Mouse (Mus musculus): Measurements from ENCODE around the gene Antxr2. TPM values are rescaled to one million over a fixed set of nuclear protein-coding genes. Genes with fewer than 3 reads are reported as not detected.
A peak's percentile ranks its signal among the peaks of the same experiment; 100 is the strongest.

Gene Antxr2
- total and polyA plus RNA-seq, 3 experiments = 4.3 to 5.0 TPM; not detected in 1

GRCm38 (mm10) chr5:97947261-97947660 lies 83.6 kb downstream of the Antxr2 start:
- H3K4me1 ChIP-seq (ENCODE audit: control insufficient read depth in 1 of 2, insufficient read depth in 2 of 2, low read length in 2 of 2) = no peaks in the 10 kb centered on the region
- H3K27me3 ChIP-seq (ENCODE audit: control insufficient read depth in 1 of 2, insufficient read depth in 2 of 2, low read length in 2 of 2) = no peaks in the 10 kb centered on the region
- H3K79me2 ChIP-seq (ENCODE audit: control insufficient read depth, insufficient read depth, low read length, poor library complexity) = no peaks in the 10 kb centered on the region
- H3K9ac ChIP-seq (ENCODE audit: control insufficient read depth, low read depth, low read length, poor library complexity, severe bottlenecking) = no peak overlapping the region
- H3K27ac ChIP-seq (ENCODE audit: control insufficient read depth, low read depth, low read length) = no peak overlapping the region
- H3K9me3 ChIP-seq (replicated peaks; ENCODE audit: insufficient read depth, low read length) = no peaks in the 10 kb centered on the region
- no peak overlapping the region for H3K4me3 ChIP-seq (ENCODE audit: control insufficient read depth in 1 of 2, insufficient read depth in 1 of 2, low read depth in 2 of 2, low read length in 2 of 2)
- no peak for DNase-seq (ENCODE audit: low read depth, low spot score)
- TF ChIP-seq UBTF (IDR thresholded peaks at IDR 0.05; ENCODE audit: borderline replicate concordance, insufficient read depth, low read depth, low read length) (no peak), GABPA (IDR thresholded peaks at IDR 0.05; ENCODE audit: low read depth, low read length) (no peak), USF2 (IDR thresholded peaks at IDR 0.05; ENCODE audit: borderline replicate concordance in 1 of 2, insufficient read depth in 1 of 2, low read depth in 1 of 2, low read length in 2 of 2) (no peak), NELFE (IDR thresholded peaks at IDR 0.05; ENCODE audit: low read depth, low read length) (no peak), MAZ (IDR thresholded peaks at IDR 0.05; ENCODE audit: low read depth, low read length) (no peak), MAFK (IDR thresholded peaks at IDR 0.05; ENCODE audit: borderline replicate concordance, low read depth, low read length) (no peak), GATA1 (IDR thresholded peaks at IDR 0.05; ENCODE audit: low read depth, low read length) (no peak), CHD1 (IDR thresholded peaks at IDR 0.05; ENCODE audit: low read depth, low read length) (no peak), SMC3 (IDR thresholded peaks at IDR 0.05; ENCODE audit: low read depth, low read length) (no peak), POLR2AphosphoS2 (IDR thresholded peaks at IDR 0.05; ENCODE audit: low read length) (no peak), USF1 (IDR thresholded peaks at IDR 0.05; ENCODE audit: low read depth, low read length) (no peak), KAT2A (conservative IDR thresholded peaks at IDR 0.05; ENCODE audit: low read depth, low read length) (no peak), ZKSCAN1 (IDR thresholded peaks at IDR 0.05; ENCODE audit: low read depth, low read length) (no peak)
- no peaks in the 10 kb centered on the region for H3K36me3 ChIP-seq (ENCODE audit: control insufficient read depth in 1 of 2, insufficient read depth in 2 of 2, low read length in 2 of 2)

- DNase-seq (ENCODE audit: low read depth, low spot score) = peak; percentile 24
- Histone ChIP-seq H3K79me2 (ENCODE audit: control insufficient read depth, insufficient read depth, low read length, poor library complexity) (no peaks in the 10 kb centered on the region), H3K4me1 (ENCODE audit: control insufficient read depth in 1 of 2, insufficient read depth in 2 of 2, low read length in 2 of 2) (no peaks in the 10 kb centered on the region), H3K36me3 (ENCODE audit: control insufficient read depth in 1 of 2, insufficient read depth in 2 of 2, low read length in 2 of 2) (no peaks in the 10 kb centered on the region), H3K4me3 (ENCODE audit: control insufficient read depth in 1 of 2, insufficient read depth in 1 of 2, low read depth in 2 of 2, low read length in 2 of 2) (no peak overlapping the region), H3K9me3 (replicated peaks; ENCODE audit: insufficient read depth, low read length) (no peaks in the 10 kb centered on the region), H3K27me3 (ENCODE audit: control insufficient read depth in 1 of 2, insufficient read depth in 2 of 2, low read length in 2 of 2) (no peaks in the 10 kb centered on the region), H3K9ac (ENCODE audit: control insufficient read depth, low read depth, low read length, poor library complexity, severe bottlenecking) (no peak overlapping the region), H3K27ac (ENCODE audit: control insufficient read depth, low read depth, low read length) (no peak overlapping the region)
- TF ChIP-seq MAFK (IDR thresholded peaks at IDR 0.05; ENCODE audit: borderline replicate concordance, low read depth, low read length) = no peak
- TF ChIP-seq BHLHE40 (IDR thresholded peaks at IDR 0.05; ENCODE audit: borderline replicate concordance, low read depth, low read length) = no peak
- TF ChIP-seq MAX (IDR thresholded peaks at IDR 0.05; ENCODE audit: low read length) = no peak
- TF ChIP-seq TCF12 (IDR thresholded peaks at IDR 0.05; ENCODE audit: low read depth, low read length) = no peak
- no peak for TF ChIP-seq SMC3 (IDR thresholded peaks at IDR 0.05; ENCODE audit: low read depth, low read length)
- TF ChIP-seq ZMIZ1 (IDR thresholded peaks at IDR 0.05; ENCODE audit: low read depth, low read length) = no peak
- no peak for TF ChIP-seq NELFE (IDR thresholded peaks at IDR 0.05; ENCODE audit: low read depth, low read length)
- TF ChIP-seq GABPA (IDR thresholded peaks at IDR 0.05; ENCODE audit: low read depth, low read length) = no peak
- TF ChIP-seq POLR2AphosphoS2 (IDR thresholded peaks at IDR 0.05; ENCODE audit: low read length) = no peak
- TF ChIP-seq ETS1 (IDR thresholded peaks at IDR 0.05; ENCODE audit: low read depth, low read length) = no peak
- no peak for TF ChIP-seq MYC (IDR thresholded peaks at IDR 0.05; ENCODE audit: low read depth, low read length)
- no peak for TF ChIP-seq RAD21 (IDR thresholded peaks at IDR 0.05; ENCODE audit: low read depth, low read length)
- TF ChIP-seq ELF1 (IDR thresholded peaks at IDR 0.05; ENCODE audit: low read depth, low read length) = no peak
- no peak for TF ChIP-seq UBTF (IDR thresholded peaks at IDR 0.05; ENCODE audit: borderline replicate concordance, insufficient read depth, low read depth, low read length)
- TF ChIP-seq MEF2A (IDR thresholded peaks at IDR 0.05; ENCODE audit: extremely low read depth, insufficient replicate concordance, low read depth, low read length, poor library complexity, severe bottlenecking) = no peak
- no peak for TF ChIP-seq GATA1 (IDR thresholded peaks at IDR 0.05; ENCODE audit: low read depth, low read length)
- TF ChIP-seq TAL1 (IDR thresholded peaks at IDR 0.05; ENCODE audit: low read length) = no peak
- TF ChIP-seq RCOR1 (IDR thresholded peaks at IDR 0.05; ENCODE audit: low read depth, low read length) = no peak
- TF ChIP-seq CTCF (IDR thresholded peaks at IDR 0.05 in 2 of 3, conservative IDR thresholded peaks at IDR 0.05 in 1 of 3; ENCODE audit: control insufficient read depth in 1 of 3, insufficient read depth in 1 of 3, low read depth in 2 of 3, low read length in 3 of 3, poor library complexity in 1 of 3, severe bottlenecking in 1 of 3) = no peak
- TF ChIP-seq ZC3H11A (IDR thresholded peaks at IDR 0.05; ENCODE audit: low read depth, low read length) = no peak
These were observed 84.6 kb downstream of the Antxr2 start for GRCm38 (mm10) chr5:97946236-97946635.
